Mouse (Mus musculus): ENCODE results near the gene Cd200r4. TPM values are rescaled to one million over a fixed set of nuclear protein-coding genes. Genes with fewer than 3 reads are reported as not detected.
"Not testable (repeated sequence)": the region's sequence is repeated elsewhere in the genome, so short reads cannot be mapped to it uniquely, and the experiment has no call there.

The Cd200r4 gene
- not detected for total RNA-seq (2021)
- long read RNA-seq, result 0 reads

- DNase-seq (ENCODE audit: low spot score in 2 of 2), result no peak
Observed at GRCm38 (mm10) chr16:44811544-44811943, at the start of gene Cd200r4. TSS of gene Cd200r4 (plus strand) at chr16:44811733.

GRCm38 (mm10) chr16:44761811-44762210 lies 49.7 kb upstream of the Cd200r4 start:
- DNase-seq (ENCODE audit: low spot score in 2 of 2), result no peak

DNA sequence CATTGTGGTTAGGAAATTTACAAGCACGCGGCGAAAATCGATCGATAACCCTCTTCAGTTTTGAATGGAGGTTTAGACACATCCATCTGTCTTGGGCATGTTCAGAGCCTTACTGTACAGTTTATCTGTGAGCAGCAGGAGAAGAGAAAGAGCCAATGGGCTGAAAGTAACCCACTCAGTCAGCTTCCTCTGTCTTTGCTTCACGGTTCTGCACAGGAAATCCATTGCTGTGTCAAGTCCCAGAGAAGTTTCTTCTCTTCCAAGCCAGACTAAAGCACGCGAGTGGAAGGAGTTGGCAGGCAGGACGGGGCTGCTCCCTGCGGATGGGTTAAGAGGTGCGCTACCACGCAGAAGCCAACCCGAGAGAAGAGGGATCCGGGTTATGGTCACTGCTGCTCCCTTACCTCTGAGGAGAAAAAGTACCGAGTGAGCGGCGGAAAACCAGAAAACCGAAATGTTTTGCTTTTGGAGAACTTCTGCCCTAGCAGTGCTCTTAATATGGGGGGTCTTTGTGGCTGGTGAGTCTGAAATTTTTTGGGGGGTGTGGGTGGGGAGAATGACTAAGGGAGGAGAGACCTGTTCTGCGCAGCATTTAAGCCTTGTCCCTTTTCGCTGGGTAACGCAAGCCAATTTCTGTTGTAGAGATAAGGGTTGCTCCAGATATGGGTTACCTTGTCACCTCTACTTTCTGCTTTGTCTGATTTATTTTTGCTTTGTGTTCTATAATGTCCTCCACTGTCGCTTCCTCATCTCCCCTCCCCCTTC lies 45.8 kb upstream of the Cd200r4 start, which contains the start of gene Cd200r1:
Cd200r1 (plus strand) TSS at position 182 of the 765 bp plus-strand sequence.
- no peak for DNase-seq (ENCODE audit: low spot score in 2 of 2)

- DNase-seq (ENCODE audit: low spot score in 2 of 2), result no peak
Observed at GRCm38 (mm10) chr16:44766320-44766892, 45.1 kb upstream of the Cd200r4 start.

DNA sequence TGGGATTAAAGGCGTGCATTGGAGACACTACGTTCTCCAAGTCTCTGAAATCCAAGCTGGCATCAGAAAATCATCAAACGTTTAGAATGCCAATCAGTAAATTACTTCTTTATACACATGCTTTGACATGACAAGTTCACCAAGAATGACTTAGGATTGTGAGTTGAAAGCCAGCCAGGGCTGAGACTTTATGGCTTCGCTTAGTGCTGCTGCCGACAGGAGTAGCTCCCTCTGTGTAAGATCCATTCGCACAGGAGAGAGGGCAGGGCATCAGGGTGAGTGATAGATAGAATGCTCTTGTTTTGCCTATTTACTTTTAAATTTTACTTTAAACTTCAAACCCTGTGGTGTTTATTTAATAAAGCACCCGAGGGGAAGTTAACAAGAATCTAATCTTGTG lies 44.0 kb upstream of the Cd200r4 start:
- no peak for DNase-seq (ENCODE audit: low spot score in 2 of 2)

- DNase-seq (ENCODE audit: low spot score in 2 of 2), result no peak
Observed at GRCm38 (mm10) chr16:44767967-44768366, 43.6 kb upstream of the Cd200r4 start.

GRCm38 (mm10) chr16:44772577-44772976 lies 39.0 kb upstream of the Cd200r4 start:
- no peak for DNase-seq (ENCODE audit: low spot score in 2 of 2)

DNA sequence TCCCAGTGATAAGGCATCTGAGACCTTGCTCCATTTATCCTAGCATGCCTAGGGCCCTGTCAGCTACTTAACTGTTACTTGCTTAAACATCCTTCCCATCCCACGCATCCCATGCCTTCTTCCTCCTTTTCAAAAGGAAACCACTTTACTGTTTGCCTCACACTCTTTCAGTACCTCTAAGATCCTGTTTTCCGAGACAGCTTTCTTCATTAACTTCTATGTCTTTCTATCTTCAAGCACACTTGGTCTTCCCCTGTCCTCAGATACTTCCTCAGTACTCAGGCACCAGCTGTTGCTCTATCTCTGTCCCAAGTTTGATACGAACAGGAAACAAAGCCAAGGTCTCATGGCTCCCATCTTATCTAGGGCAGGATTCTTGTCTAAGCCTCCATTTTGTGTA lies 37.9 kb upstream of the Cd200r4 start:
- no peak for DNase-seq (ENCODE audit: low spot score in 2 of 2)

- DNase-seq (ENCODE audit: low spot score in 2 of 2), result no peak
Observed at GRCm38 (mm10) chr16:44774201-44774600, 37.3 kb upstream of the Cd200r4 start.

GRCm38 (mm10) chr16:44778538-44779147 lies 32.9 kb upstream of the Cd200r4 start:
- DNase-seq (ENCODE audit: low spot score in 2 of 2), result peak; percentile 17 to 34

- DNase-seq (ENCODE audit: low spot score in 2 of 2), result no peak
Observed at GRCm38 (mm10) chr16:44779494-44779893, 32.0 kb upstream of the Cd200r4 start.

DNA sequence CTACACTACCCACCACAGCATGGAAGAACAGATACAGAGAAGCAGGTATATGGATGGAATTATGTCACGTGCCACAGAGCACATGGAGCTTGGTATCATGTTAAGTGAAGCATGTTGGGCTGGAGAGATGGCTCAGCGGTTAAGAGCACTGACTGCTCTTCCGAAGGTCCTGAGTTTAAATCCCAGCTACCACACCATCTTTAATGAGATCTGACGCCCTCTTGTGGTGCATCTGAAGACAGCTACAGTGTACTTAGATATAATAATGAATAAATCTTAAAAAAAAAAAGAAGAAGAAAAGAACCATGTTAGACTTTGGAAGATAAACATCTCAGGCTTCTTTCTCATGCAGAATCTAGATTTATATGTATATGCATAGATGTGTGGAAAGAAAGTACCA lies 30.8 kb upstream of the Cd200r4 start:
- DNase-seq (ENCODE audit: low spot score in 2 of 2), result no peak

- DNase-seq (ENCODE audit: low spot score in 2 of 2), result no peak
Observed at GRCm38 (mm10) chr16:44786934-44787333, 24.6 kb upstream of the Cd200r4 start.

GRCm38 (mm10) chr16:44794416-44794815 lies 17.1 kb upstream of the Cd200r4 start:
- no peak for DNase-seq (ENCODE audit: low spot score in 2 of 2)

DNA sequence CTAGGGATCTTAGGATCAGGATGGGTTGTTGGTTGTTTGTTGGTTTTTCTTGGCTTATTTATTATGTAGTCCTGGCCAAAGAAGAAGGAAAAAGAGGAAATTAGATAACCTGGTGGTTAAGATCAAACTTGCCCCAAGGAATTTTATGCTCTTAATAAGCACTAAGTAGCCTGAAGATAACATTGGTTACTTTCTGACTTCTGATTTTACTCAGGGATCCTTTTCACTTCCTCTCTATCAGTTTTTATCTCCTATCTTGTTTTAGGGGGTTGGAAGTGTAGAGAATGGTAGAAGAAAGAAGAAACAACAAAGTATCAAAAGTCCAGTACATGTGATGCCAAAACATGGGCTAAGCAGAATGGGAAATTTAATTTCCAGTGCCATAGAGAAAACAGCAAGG lies 5.6 kb upstream of the Cd200r4 start:
- DNase-seq (ENCODE audit: low spot score in 2 of 2), result no peak

DNA sequence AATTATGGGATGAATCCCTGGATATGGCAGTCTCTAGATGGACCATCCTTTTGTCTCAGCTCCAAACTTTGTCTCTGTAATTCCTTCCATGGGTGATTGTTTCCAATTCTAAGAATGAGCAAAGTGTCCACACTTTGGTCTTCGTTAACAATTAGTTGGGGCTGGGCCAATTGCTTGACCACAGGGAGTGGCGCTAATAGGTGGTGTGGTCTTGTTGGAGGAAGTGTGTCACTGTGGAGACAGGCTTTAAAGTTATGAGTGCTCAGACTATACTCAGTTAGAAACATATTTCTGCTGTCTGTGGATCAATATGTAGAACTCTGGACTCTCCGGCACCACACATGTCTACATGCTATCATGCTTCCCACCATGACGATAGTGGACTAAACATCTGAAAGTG lies 1.3 kb upstream of the Cd200r4 start:
- not testable (repeated sequence) for DNase-seq (ENCODE audit: low spot score in 2 of 2)

- DNase-seq (ENCODE audit: low spot score in 2 of 2), result no peak
Observed at GRCm38 (mm10) chr16:44812468-44813065, 1.0 kb downstream of the Cd200r4 start.

DNA sequence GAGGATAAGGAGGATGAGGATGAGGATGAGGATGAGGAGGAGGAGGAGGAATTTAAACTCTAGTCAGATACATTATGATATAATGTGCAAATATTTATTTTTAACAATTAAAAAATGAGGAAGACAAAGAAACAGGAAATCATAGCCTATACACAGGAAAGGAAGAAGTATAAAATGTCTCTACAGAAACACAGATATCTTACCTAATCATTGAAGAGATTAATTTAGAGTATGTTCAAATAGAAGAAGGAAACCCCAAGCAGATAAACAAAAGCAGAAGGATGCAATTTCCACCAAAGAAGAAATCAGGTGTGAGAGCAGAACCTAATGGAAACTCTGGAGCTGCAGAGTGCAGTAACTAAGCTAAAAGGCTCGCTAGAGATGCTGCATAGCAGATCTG lies 6.5 kb downstream of the Cd200r4 start:
- DNase-seq (ENCODE audit: low spot score in 2 of 2), result no peak

GRCm38 (mm10) chr16:44820545-44820944 lies 9.0 kb downstream of the Cd200r4 start:
- DNase-seq (ENCODE audit: low spot score in 2 of 2), result no peak

- no peak for DNase-seq (ENCODE audit: low spot score in 2 of 2)
Observed at GRCm38 (mm10) chr16:44832286-44832685, 20.8 kb downstream of the Cd200r4 start.

DNA sequence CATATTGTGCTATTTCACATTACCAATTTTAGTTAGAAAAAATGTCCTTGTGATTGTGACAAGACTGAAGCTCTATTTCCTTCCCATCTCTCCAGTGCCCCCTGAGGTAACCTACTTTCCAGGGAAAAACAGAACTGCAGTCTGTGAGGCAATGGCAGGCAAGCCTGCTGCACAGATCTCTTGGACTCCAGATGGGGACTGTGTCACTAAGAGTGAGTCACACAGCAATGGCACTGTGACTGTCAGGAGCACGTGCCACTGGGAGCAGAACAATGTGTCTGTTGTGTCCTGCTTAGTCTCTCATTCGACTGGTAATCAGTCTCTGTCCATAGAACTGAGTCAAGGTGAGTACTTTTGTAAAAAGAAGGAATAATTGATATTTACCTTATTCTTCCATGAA lies 21.7 kb downstream of the Cd200r4 start:
- DNase-seq (ENCODE audit: low spot score in 2 of 2), result peak in 1 of 2 experiments; percentile 12

DNA sequence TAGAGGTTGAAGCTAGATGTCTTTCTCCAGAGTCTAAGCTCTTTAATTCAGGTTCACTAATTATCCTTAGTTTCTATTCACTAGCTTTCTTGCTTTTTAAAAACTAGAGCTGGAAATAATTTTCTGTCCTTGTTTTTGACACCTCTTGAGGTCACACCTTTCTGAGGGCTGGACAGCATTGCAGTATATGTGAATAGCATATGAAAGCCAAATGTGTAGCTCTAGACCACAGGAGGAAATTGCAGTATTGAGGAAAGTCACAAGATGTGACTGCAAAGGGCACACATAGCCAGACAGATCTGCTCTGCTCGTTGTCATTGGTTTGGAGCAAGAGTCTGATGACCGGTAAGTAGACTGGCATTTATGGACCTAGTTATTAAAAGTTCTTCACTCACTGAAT lies 55.3 kb downstream of the Cd200r4 start, which contains the start of gene Cd200r2:
Cd200r2 (plus strand) TSS at position 301 of the 400 bp plus-strand sequence.
- DNase-seq (ENCODE audit: low spot score in 2 of 2), result no peak

All from layer of hippocampus, adult 18-20 months (tissue).